Mouse (Mus musculus): ENCODE results near the gene Atl1.

Atl1 gene

GRCm38 (mm10) chr12:69892371-69893251, at the start of gene Atl1, which contains the start of gene Map4k5:
TSS of gene Atl1 (plus strand) at chr12:69892614.
TSS of gene Map4k5 (minus strand) at chr12:69893200.
- peak; percentile 86 for DNase-seq

GRCm38 (mm10) chr12:69843531-69844445, 48.6 kb upstream of the Atl1 start:
- peak; percentile 18 for DNase-seq

- DNase-seq: no peak
Observed at GRCm38 (mm10) chr12:69845722-69846121, 46.7 kb upstream of the Atl1 start.

GRCm38 (mm10) chr12:69846499-69846898, 45.9 kb upstream of the Atl1 start:
- DNase-seq: no peak

GRCm38 (mm10) chr12:69848083-69848878, 44.1 kb upstream of the Atl1 start:
- DNase-seq: no peak

GRCm38 (mm10) chr12:69852288-69852687, 40.1 kb upstream of the Atl1 start:
- DNase-seq: no peak

GRCm38 (mm10) chr12:69853387-69853786, 39.0 kb upstream of the Atl1 start:
- no peak for DNase-seq

GRCm38 (mm10) chr12:69853942-69854341, 38.5 kb upstream of the Atl1 start:
- DNase-seq: no peak

- DNase-seq: no peak
Observed at GRCm38 (mm10) chr12:69855641-69856300, 36.6 kb upstream of the Atl1 start.

GRCm38 (mm10) chr12:69856398-69856797, 36.0 kb upstream of the Atl1 start:
- no peak for DNase-seq

GRCm38 (mm10) chr12:69857597-69857996, 34.8 kb upstream of the Atl1 start:
- DNase-seq: no peak

GRCm38 (mm10) chr12:69858847-69859246, 33.6 kb upstream of the Atl1 start:
- no peak for DNase-seq

- no peak for DNase-seq
Observed at GRCm38 (mm10) chr12:69863505-69863904, 28.9 kb upstream of the Atl1 start.

- DNase-seq: no peak
Observed at GRCm38 (mm10) chr12:69864164-69864692, 28.2 kb upstream of the Atl1 start.

- no peak for DNase-seq
Observed at GRCm38 (mm10) chr12:69867338-69867737, 25.1 kb upstream of the Atl1 start.

GRCm38 (mm10) chr12:69871632-69872031, 20.8 kb upstream of the Atl1 start:
- DNase-seq: no peak

GRCm38 (mm10) chr12:69877842-69878363, 14.5 kb upstream of the Atl1 start:
- no peak for DNase-seq

GRCm38 (mm10) chr12:69879172-69879665, 13.2 kb upstream of the Atl1 start:
- DNase-seq: no peak

- DNase-seq: no peak
Observed at GRCm38 (mm10) chr12:69879739-69880138, 12.7 kb upstream of the Atl1 start.

GRCm38 (mm10) chr12:69881198-69881905, 11.1 kb upstream of the Atl1 start:
- DNase-seq: no peak

- DNase-seq: no peak
Observed at GRCm38 (mm10) chr12:69884053-69884452, 8.4 kb upstream of the Atl1 start.
